Mouse (Mus musculus): ENCODE results near the gene Dock1. TPM values are rescaled to one million over a fixed set of nuclear protein-coding genes. Genes with fewer than 3 reads are reported as not detected.

The Dock1 gene
- total RNA-seq, 2 experiments from 2014 or later, result 17.4 to 19.9 TPM

- no peak for DNase-seq
- intact Hi-C loops (cut with DNase I), result no loop called here
Measured at GRCm38 (mm10) chr7:134693325-134693724, 22.9 kb downstream of the Dock1 start.

- intact Hi-C loops (cut with DNase I), result no loop called here
Measured at GRCm38 (mm10) chr7:134695431-134695830, 25.0 kb downstream of the Dock1 start.

GRCm38 (mm10) chr7:134696126-134696979, 25.9 kb downstream of the Dock1 start:
- no peak for DNase-seq

More at GRCm38 (mm10) chr7:134695431-134695830, 25.0 kb downstream of the Dock1 start:
- no peak for DNase-seq

GRCm38 (mm10) chr7:134697479-134697878, 27.0 kb downstream of the Dock1 start:
- DNase-seq, result no peak
- intact Hi-C loops (cut with DNase I), result no loop called here

More at GRCm38 (mm10) chr7:134696126-134696979, 25.9 kb downstream of the Dock1 start:
- intact Hi-C loops (cut with DNase I), result no loop called here

GRCm38 (mm10) chr7:134698246-134698645, 27.8 kb downstream of the Dock1 start:
- intact Hi-C loops (cut with DNase I), result no loop called here
- no peak for DNase-seq

GRCm38 (mm10) chr7:134700001-134700400, 29.5 kb downstream of the Dock1 start:
- intact Hi-C loops (cut with DNase I), result no loop called here
- no peak for DNase-seq

- DNase-seq, result peak; percentile 53
- intact Hi-C loops (cut with DNase I), result no loop called here
Measured at GRCm38 (mm10) chr7:134702481-134702880, 32.0 kb downstream of the Dock1 start.

GRCm38 (mm10) chr7:134703704-134704103, 33.2 kb downstream of the Dock1 start:
- no peak for DNase-seq
- intact Hi-C loops (cut with DNase I), result no loop called here

GRCm38 (mm10) chr7:134709226-134709853, 38.9 kb downstream of the Dock1 start:
- peak; percentile 89 for DNase-seq
- intact Hi-C loops (cut with DNase I), result no loop called here

GRCm38 (mm10) chr7:134711576-134711975, 41.1 kb downstream of the Dock1 start:
- intact Hi-C loops (cut with DNase I), result no loop called here
- DNase-seq, result no peak

- DNase-seq, result no peak
- intact Hi-C loops (cut with DNase I), result no loop called here
Measured at GRCm38 (mm10) chr7:134719406-134719805, 49.0 kb downstream of the Dock1 start.

GRCm38 (mm10) chr7:134722361-134722760, 51.9 kb downstream of the Dock1 start:
- intact Hi-C loops (cut with DNase I), result no loop called here
- DNase-seq, result no peak

- no peak for DNase-seq
- intact Hi-C loops (cut with DNase I), result no loop called here
Measured at GRCm38 (mm10) chr7:134722955-134723354, 52.5 kb downstream of the Dock1 start.

- DNase-seq, result no peak
- intact Hi-C loops (cut with DNase I), result no loop called here
Measured at GRCm38 (mm10) chr7:134723509-134723908, 53.1 kb downstream of the Dock1 start.

- DNase-seq, result no peak
- intact Hi-C loops (cut with DNase I), result no loop called here
Measured at GRCm38 (mm10) chr7:134724841-134725240, 54.4 kb downstream of the Dock1 start.

GRCm38 (mm10) chr7:134725551-134726529, 55.4 kb downstream of the Dock1 start:
- intact Hi-C loops (cut with DNase I), result no loop called here

GRCm38 (mm10) chr7:134726530-134727258, 56.2 kb downstream of the Dock1 start:
- intact Hi-C loops (cut with DNase I), result no loop called here
- no peak for DNase-seq

More at GRCm38 (mm10) chr7:134725551-134726529, 55.4 kb downstream of the Dock1 start:
- peak; percentile 79 for DNase-seq

- no peak for DNase-seq
- intact Hi-C loops (cut with DNase I), result no loop called here
Measured at GRCm38 (mm10) chr7:134729348-134729747, 58.9 kb downstream of the Dock1 start.

- DNase-seq, result no peak
- intact Hi-C loops (cut with DNase I), result no loop called here
Measured at GRCm38 (mm10) chr7:134730406-134731126, 60.1 kb downstream of the Dock1 start.
